Mouse (Mus musculus) kidney, postnatal 25 days (tissue): ENCODE results near the gene H2-D1.
A peak's percentile ranks its signal among the peaks of the same experiment; 100 is the strongest.
"Not testable (repeated sequence)": the region's sequence is repeated elsewhere in the genome, so short reads cannot be mapped to it uniquely, and the experiment has no call there.

Experiments
- DNase-seq, 2 experiments: peaks; one replicate each; pipeline ENCODE4 v3.0.0; 2021; ENCODE audit warnings: mixed read lengths in 2 of 2

H2-D1 gene

GRCm38 (mm10) chr17:35304478-35304877 is 41.9 kb downstream of the H2-D1 start:
- peak in 1 of 2 experiments; percentile 37 for DNase-seq

GRCm38 (mm10) chr17:35304921-35305320 is 42.4 kb downstream of the H2-D1 start:
- not testable (repeated sequence) for DNase-seq
